Mouse (Mus musculus): ENCODE measurements around the gene Pnp2.

Pnp2 gene

DNA sequence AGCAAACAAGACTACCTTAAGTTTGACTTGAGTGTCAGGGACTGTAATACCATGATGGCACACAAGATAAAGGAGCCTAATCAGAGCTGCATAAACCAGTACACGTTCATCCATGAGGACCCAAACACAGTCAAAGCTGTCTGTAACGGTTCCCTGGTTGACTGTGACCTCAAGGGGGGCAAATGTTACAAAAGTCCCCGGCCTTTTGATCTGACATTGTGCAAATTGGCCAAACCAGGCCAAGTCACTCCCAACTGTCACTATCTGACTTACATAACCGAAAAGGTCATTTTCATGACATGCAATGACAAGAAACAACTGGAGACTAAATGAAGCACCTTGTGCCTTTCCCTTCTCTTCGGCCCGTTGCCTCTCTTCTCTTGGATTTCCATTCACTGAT lies 53.8 kb downstream of the Pnp2 start:
- no peak for DNase-seq
